Mouse (Mus musculus) retina, postnatal 7 days (tissue): ENCODE measurements at regions not wholly inside any gene's neighbourhood (a gene's known extent, or its start where the extent isn't known, plus 50 kb on each side); places are given as distances from the start of the nearest gene placed in this dataset.

Experiments
- DNase-seq: peaks from one replicate; pipeline ENCODE4 v3.0.0-alpha.2; 2012; ENCODE audit warnings: low read depth, low spot score

DNA sequence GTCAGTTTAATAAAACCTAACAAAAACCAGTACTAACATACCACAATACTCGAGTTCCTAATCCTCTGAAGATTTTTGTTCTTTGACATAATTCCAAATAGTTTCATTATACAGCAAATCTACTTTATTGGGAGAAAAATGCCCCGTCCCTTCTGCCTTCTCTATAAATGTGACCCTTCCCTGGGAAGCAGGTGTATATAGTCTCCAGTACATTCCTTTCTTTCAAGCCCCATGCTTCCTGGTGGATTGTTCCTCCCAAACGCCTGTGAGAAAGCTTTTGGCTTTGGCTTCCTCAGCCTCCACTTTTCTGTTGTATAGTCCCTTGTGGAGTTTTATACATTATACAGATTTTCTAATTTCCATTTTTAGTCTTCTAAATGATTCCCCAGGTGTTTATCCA is 1001.8 kb upstream of the Tenm3 start:
- no peak for DNase-seq

DNA sequence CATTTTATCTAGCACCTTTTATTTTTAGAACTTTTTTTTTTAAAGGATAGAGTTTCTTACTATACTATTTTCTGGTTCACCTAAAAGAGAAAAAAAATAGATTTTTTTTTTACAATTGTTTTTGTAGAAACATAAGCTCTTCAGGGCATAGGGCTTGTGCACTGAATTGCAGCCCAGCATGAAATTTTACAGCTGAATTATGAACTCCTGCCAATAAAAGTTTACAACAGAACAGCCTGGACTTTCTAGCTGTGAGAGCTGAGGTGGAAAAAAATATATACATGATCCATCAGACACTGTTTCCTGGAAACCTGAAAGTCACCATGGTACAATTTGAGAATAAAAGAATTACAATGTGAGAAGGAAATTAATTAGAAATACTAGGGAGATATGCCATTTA is 988.2 kb upstream of the Tenm3 start:
- no peak for DNase-seq

DNA sequence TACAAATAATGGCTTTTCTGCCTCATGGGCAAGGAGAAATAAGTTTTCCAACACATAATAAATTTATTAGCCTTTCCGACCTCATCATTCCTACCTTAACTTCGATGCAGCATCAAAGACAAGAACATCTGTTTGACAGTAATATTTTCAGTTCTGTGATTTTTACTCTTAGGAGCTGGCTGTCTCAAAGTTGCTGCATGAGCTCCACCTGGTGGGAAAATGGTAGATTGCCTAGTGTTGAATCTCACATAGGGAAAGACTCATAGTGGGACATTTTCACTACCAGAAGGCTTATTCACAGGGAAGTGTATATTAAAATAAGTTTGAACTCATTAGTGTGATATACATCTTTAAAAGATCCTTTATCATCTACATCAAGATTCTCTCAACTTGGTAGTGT is 985.6 kb upstream of the Tenm3 start:
- DNase-seq, result peak; percentile 56

DNA sequence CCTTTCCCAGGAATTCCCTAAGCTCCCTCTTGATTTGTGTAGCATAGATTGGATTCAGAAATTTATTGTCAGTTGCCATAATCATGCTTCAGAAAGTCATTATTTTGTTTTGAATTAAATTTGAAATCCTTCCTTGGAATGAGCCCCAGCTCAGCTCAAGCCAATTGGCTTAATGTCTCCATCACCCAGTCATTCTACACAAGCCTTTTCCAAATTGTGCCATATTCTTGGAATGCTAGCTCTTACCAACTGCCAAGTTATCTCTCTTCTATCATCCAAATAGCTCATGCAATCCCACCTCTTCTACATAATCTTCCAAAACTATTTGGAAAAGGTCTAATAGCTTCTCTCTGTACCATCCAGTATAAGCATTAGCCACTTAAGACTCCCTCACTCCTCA is 982.5 kb upstream of the Tenm3 start:
- no peak for DNase-seq

DNA sequence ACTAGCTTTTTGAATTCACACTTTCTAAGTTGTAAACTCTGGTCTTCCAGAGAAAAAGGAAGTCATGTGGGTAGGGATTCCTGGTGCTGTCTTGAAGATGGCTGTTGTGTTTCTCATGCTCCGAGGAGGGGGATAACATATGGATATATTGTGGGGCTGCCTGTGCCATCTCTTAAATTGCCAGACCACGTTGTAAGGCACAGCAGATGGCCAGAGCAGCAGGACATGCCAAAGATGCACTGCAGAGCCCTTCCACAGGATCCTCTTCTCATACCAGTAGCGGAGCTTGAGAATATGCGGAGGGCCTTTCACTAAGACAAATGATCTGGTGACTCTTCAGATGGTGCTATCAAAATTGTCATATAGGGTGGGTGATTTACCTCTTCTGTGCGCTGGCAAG is 981.2 kb upstream of the Tenm3 start:
- no peak for DNase-seq

DNA sequence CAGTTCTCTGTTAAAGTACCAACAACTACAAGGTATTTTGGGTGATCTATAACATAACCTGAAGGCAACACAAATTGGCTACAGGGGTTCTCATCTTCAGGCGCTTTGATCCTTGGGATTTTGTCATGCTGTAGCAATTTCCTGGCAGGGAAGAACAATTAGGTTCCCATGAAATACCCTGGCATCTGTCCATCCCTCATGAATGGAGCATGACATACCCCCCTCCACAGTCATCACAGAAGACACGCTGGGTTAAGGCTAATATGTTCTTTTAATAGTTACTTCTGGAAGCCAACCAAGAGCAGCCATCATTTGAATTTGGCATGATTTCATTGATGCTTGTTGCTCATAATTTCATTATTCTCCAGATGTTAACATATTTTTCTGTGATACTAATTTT is 979.0 kb upstream of the Tenm3 start:
- no peak for DNase-seq

DNA sequence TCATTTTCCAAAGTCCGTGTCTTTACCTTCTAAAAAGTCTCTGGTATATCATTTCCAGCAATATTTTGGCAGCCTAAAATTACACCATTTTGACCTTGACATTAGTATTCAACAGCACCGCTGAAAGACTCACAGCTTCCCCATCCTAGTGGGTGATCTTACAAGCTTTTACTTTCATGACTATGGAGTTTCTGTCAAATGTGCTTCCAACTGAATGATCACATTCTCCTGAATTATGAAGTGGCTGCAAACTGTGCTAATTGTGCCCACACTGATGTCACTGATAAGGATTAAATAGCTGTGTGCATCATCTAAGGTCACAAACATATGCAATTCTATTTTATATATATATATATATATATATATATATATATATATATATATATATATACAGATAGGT is 955.5 kb upstream of the Tenm3 start:
- no peak for DNase-seq

DNA sequence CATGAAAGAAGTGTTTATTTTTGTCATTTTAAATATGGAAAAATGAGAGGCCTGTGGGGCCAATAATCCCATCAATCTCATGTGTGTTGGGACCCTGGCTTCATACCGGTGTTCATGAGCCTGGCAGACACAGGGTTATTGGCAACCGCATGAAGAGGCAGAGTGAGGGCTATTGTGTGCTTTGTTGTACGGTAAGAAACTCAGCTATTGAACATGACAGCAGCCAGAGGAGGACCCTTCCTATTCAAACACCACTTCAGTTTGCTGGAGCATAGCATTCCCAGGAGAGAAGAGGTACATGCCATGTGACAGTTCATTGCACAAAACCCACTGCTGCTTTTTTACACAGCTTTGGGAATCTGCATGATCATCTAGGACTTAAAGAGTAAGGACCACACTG is 953.0 kb upstream of the Tenm3 start:
- no peak for DNase-seq

DNA sequence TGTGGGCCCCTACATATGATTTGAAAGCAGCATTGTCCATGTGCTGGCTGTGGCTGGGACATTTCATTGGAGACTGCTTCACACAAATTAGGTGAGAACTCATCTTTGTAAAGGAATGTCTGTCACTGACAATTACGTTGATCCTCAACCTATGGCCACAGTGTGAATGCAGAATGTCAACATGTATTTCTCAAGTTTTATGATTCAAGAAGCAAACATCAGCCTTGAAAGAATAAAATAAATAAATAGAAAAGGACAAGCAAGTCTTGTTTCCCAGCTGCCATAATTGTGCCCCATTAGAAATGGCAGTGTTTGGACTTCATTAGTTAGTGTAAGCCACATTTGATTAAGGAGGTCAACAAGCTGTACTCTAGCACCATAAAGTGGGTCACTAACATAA is 950.7 kb upstream of the Tenm3 start:
- no peak for DNase-seq

DNA sequence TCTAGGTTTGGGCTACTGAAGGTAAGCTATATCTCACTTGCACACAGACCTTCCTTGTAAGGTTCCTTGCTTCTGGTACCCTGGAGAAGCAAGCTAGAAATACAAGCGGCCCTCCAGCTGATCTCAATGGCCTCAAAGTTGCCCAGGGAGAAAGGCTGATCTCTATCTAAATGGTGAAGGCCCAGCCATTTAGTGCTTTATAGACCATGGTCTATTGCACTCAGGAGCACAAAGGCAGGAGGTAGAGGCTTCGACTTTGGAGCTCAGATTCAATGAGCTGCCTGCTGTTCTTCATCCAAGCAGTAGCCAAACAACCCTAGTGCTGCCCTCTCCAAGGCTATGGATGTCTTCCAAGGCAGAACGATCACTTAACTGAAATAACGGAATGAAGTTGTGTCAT is 926.1 kb upstream of the Tenm3 start:
- DNase-seq, result no peak

DNA sequence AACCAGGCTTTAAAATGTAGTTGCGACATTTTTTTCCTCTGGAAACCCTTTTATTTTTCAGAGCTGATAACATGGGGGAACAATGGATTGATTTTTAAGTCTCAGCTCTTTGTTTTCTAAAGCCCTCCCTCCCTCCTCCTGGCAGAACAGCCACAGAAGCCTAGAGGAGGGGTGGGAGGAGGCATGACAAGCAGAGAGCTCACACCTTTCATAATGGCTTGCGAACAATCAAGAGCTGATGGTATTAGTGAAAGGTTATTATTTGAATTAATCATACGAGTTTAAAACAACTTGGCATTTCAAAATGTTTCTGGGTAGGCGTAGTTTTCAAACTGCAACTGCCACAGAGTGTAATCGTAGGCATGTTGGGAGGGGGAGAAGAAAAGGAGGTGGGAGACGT is 894.3 kb upstream of the Tenm3 start:
- no peak for DNase-seq

DNA sequence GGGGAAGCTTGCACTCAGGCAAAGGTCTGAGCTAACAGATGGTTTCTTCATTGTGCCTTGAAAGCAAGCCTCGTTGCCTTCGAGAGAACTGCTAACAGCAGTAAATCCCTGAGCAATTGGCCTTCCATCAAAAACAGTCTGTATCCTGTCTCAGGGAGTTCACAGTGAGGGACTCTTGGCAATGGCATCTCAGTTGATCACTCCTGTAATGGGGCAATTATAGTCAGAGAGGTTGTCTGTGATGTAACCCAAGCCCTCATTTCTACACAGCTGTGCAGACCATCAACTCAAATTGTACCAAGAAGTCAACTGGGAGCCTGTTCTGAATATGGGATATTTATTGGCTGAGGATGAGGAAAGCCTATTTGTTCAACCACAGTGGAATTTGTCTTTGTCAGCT is 885.4 kb upstream of the Tenm3 start:
- DNase-seq, result no peak

DNA sequence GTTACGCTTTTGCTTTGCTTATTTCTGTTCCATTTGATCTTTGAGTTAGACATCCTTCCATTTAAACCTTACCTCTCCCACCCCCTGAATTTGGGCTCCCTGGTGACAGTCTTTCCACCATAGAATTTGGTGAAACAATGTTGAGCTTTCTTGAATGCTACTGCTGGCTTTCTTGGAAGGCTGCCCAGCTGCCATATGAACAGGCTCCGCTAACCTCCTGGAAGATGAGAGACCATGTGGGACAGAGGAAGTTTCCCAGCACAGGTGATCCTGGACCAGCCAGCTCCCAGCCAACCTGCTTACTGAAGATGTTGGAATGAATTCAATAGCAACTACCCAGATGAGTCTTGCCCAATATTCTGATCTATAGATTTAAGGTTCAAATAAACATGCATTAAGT is 868.6 kb upstream of the Tenm3 start:
- DNase-seq, result no peak

DNA sequence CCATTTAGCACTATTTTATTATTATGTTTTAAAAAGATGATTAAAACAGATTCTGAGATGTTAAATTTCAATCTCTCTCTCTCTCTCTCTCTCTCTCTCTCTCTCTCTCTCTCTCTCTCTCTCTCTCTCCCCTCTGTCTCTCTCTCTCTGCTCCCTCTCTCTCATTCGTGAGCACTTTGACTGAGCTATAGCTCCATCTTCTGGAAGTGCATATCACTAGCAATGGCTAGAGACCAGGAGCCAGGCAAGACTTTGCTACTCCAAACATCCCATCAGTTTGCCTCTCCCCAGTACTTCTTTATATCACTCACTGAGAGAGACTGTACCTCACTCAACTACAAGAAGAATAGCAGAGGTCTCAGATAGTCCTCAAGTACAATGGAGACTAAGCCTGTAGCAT is 865.0 kb upstream of the Tenm3 start:
- DNase-seq, result no peak

DNA sequence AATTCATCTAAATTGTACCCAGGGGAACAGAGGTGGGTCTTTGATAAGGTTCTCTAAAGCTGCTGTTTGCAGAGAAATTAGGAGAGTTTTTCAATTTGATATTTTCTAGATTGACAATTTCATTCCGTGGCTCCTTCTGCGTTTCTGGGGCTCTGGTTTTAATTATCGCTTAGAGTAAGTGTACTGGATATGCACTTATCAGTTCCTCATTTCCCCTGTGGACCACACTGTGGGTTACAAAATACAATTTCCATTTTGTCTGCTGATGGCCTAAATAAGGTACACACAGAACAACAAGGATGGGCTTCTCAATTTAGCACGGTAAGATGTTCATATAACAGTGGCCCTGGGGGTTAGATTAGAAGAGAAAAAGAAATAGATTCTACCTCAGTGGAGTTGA is 855.3 kb upstream of the Tenm3 start:
- no peak for DNase-seq

DNA sequence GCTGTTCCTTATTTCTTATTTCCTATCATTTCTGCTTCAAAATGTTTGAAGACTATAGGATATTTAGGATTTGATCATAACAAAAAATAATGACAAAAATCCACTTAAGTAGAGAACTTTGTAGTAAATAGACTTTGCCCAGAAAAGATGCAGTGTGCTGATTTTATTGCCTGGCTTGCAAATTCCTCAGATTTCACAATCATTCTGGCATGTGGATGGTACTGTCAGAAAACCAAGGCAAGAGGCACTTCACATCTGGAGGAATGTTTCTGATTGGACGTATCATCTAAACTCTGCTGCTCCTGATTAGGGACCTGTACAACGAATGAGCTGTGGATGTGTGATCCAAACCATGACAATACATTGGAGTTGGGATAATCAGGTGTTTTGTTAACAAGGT is 853.0 kb upstream of the Tenm3 start:
- no peak for DNase-seq
